Mouse (Mus musculus) thymus, adult 2 months (tissue): ENCODE data around the gene Zfp51.

Experiments
- CTCF ChIP-seq: fragments of 200-500 bp; IDR thresholded peaks from 2 replicates; pipeline ENCODE4 v1.5.1; 2012; ENCODE audit warnings: mild to moderate bottlenecking, control low read depth, low read length, moderate library complexity, borderline replicate concordance; ENCODE audit not compliant: control insufficient read depth, poor library complexity, insufficient read depth; ENCODE audit errors: extremely low read depth
- POLR2A ChIP-seq: fragments of 200-500 bp; IDR thresholded peaks from 2 replicates; pipeline ENCODE4 v1.6.1; 2012; ENCODE audit warnings: mild to moderate bottlenecking, low read length, control low read depth, moderate library complexity; ENCODE audit not compliant: control insufficient read depth, poor library complexity, insufficient read depth; ENCODE audit errors: extremely low read depth

GRCm38 (mm10) chr17:21501365-21501764 is 51.2 kb downstream of the Zfp51 start:
- no peak for TF ChIP-seq CTCF
- TF ChIP-seq POLR2A: no peak
